Mouse (Mus musculus) embryonic facial prominence, embryonic 12.5 days (tissue): Measurements from ENCODE around the gene Ppm1f. TPM values are rescaled to one million over a fixed set of nuclear protein-coding genes. Genes with fewer than 3 reads are reported as not detected.

Source experiments
- ATAC-seq: fragments of 200-750 bp; cut with Nextera tagmentation; 2 replicates; pipeline ENCODE4 v1.8.0; 2017; ENCODE audit not compliant: insufficient number of reproducible peaks, insufficient read depth, low FRiP score, low TSS enrichment
- H3K27ac ChIP-seq: fragments of 300-500 bp; sonication (generic); 2 replicates; pipeline ENCODE4 v1.5.1; 2016; ENCODE audit warnings: mild to moderate bottlenecking
- H3K27me3 ChIP-seq: fragments of 300-500 bp; sonication (generic); 2 replicates; pipeline ENCODE4 v1.6.1; 2016; ENCODE audit warnings: mild to moderate bottlenecking, moderate library complexity
- H3K36me3 ChIP-seq: fragments of 300-500 bp; sonication (generic); 2 replicates; pipeline ENCODE4 v1.6.1; 2016; ENCODE audit warnings: mild to moderate bottlenecking
- H3K4me1 ChIP-seq: fragments of 300-500 bp; sonication (generic); 2 replicates; pipeline ENCODE4 v1.6.1; 2016
- H3K4me2 ChIP-seq: fragments of 300-500 bp; sonication (generic); replicated peaks from 2 replicates; pipeline ENCODE4 v1.6.1; 2016; ENCODE audit warnings: mild to moderate bottlenecking, moderate library complexity
- H3K4me3 ChIP-seq: fragments of 300-500 bp; sonication (generic); 2 replicates; pipeline ENCODE4 v1.5.1; 2016; ENCODE audit warnings: mild to moderate bottlenecking
- H3K9ac ChIP-seq: fragments of 300-500 bp; sonication (generic); 2 replicates; pipeline ENCODE4 v1.6.1; 2016; ENCODE audit warnings: mild to moderate bottlenecking, moderate library complexity
- H3K9me3 ChIP-seq: fragments of 300-500 bp; sonication (generic); 2 replicates; pipeline ENCODE4 v1.6.1; 2016; ENCODE audit warnings: mild to moderate bottlenecking, moderate library complexity
- WGBS: fragments of 180-500 bp; shearing (Covaris S2); methylation state at CpG from one replicate; pipeline ENCODE4 v1.1.7; 2016; 5-methylcytosine and 5-hydroxymethylcytosine counted together
- polyA plus RNA-seq: library from polyadenylated mRNA; unstranded; fragments of >200 nt; fragmentation: Nextera tagmentation; extraction: Ambion mirVana; gene quantifications from 2 replicates; pipeline ENCODE4 v1.2.1, GENCODE M21; 2016

Gene Ppm1f
- polyA plus RNA-seq, 1 experiment from 2014 or later: 36.3 TPM

DNA sequence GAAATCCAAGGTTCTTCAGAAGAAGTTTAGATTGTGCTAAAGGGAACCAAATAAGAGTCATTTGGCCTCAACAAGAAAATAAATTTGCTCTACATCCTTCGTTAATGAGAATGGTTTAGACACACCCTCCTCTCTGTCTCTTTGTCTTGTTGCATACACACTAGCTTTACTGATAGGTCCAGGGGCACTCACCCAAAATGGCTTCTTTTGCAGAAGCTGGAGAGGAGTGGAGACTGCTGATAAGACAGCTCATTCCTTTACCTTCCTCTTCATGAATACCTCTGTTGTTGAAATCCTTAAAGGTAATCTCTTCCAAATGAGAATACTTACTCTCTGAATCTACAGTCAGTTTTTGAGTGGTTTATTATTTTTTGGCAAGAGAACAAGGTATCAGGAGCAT, 68.9 kb downstream of the Ppm1f start:
- Histone ChIP-seq H3K27ac (no peak overlapping the region), H3K9me3 (no peaks in the 10 kb centered on the region), H3K4me1 (no peaks in the 10 kb centered on the region), H3K4me2 (no peak overlapping the region), H3K27me3 (no peaks in the 10 kb centered on the region), H3K4me3 (no peak overlapping the region), H3K9ac (no peak overlapping the region), H3K36me3 (no peaks in the 10 kb centered on the region)
- ATAC-seq: no peak
- WGBS: 62% methylated on average over 1 of the region's 1 CpGs

DNA sequence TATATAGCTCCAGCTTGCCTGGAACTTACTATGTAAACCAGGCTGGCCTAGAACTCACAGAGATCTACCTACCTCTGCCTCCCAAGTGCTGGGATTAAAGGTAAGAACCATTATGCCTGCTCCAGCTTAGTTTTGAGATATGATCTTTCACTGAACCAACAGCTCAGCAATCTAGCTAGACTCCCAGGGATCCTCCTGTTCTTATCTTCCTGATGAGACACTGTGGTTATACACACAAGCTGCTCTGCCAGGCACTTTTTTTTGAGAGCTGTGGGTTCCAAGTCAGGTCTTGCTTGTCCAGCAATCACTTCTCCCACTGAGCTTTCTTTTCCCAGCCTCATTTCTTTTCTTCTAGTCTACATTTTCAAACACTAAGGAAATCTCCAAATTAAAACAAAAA, 70.0 kb downstream of the Ppm1f start:
- Histone ChIP-seq H3K27me3 (no peaks in the 10 kb centered on the region), H3K36me3 (no peaks in the 10 kb centered on the region), H3K9me3 (no peaks in the 10 kb centered on the region), H3K9ac (no peak overlapping the region), H3K27ac (no peak overlapping the region), H3K4me2 (no peak overlapping the region), H3K4me1 (no peaks in the 10 kb centered on the region), H3K4me3 (no peak overlapping the region)
- ATAC-seq: no peak

Other genes with a start within 250 kb of the Ppm1f start
- not detected in 2 replicates for gene Olfr19, start 220.1 kb upstream of the Ppm1f start, polyA plus RNA-seq
- 0.60 and 0.62 TPM in 2 replicates for gene Spag6l, start 67.0 kb upstream of the Ppm1f start, polyA plus RNA-seq
- not detected in 2 replicates for gene Igll1, start 32.5 kb upstream of the Ppm1f start, polyA plus RNA-seq
- 82.7 and 87.1 TPM in 2 replicates for gene Top3b, start 25.7 kb upstream of the Ppm1f start, polyA plus RNA-seq
- 1.7 and 2.3 TPM in 2 replicates for gene Vpreb1, start 25.6 kb upstream of the Ppm1f start, polyA plus RNA-seq
- 142 and 146 TPM in 2 replicates for gene Mapk1, start 86.9 kb downstream of the Ppm1f start, polyA plus RNA-seq
- gene Ypel1, start 173.2 kb downstream of the Ppm1f start, polyA plus RNA-seq: 80.4 and 84.0 TPM in 2 replicates
- gene Ppil2, start 214.8 kb downstream of the Ppm1f start, polyA plus RNA-seq: 150 and 168 TPM in 2 replicates
- 81.0 and 85.5 TPM in 2 replicates for gene 2610318N02Rik, start 228.7 kb downstream of the Ppm1f start, polyA plus RNA-seq
- gene Sdf2l1, start 235.9 kb downstream of the Ppm1f start, polyA plus RNA-seq: 64.2 and 70.0 TPM in 2 replicates
- 8.9 and 9.4 TPM in 2 replicates for gene Ydjc, start 248.2 kb downstream of the Ppm1f start, polyA plus RNA-seq